Mouse (Mus musculus): Measurements from ENCODE around the gene Gla.

- TF ChIP-seq TAL1 (IDR thresholded peaks at IDR 0.05; ENCODE audit: low read length), result no peak
- TF ChIP-seq GATA1 (IDR thresholded peaks at IDR 0.05; ENCODE audit: low read length), result no peak
These were observed 40.3 kb upstream of the Gla start for GRCm38 (mm10) chrX:134641000-134641760.

Data from erythroblast, embryonic 14.5 days (primary cell).